In the genomic region with DNA sequence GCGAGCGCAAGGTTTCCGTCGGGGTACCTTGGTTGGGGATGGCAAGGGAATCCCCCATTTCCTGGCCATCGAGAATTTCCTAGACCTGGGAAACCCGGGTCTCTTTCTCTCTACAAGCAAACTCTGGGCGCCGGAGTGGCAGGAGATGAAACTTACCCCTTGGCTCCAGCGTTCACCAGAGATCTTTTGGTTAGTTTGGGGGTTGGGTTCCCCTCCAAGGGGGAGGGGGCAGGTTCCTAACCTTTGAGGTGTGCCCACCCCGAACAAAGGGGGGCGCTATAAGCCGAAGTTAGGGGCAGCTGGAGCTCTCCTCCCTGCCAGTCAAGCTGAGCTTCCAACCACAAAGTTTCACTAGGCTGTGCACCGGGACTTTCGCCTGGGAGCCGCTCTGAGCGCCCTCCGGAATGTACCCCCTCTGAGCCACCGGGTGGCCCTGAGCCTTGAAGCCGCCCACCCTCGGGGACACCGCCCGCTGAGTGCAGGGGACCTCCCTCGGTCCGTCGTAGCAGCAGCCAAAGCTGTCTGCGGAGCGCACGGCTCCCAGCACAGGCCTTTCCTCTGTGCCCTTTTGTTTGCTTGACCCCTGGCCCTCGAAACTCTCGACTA, we compare ENCODE assay signal across 8 mouse cellular contexts. TPM values are rescaled to one million over a fixed set of nuclear protein-coding genes. Genes with fewer than 3 reads are reported as not detected.
A peak's percentile ranks its signal among the peaks of the same experiment; 100 is the strongest.
DNase-seq lines count a peak whose midpoint lies in the region; ATAC-seq and TF ChIP-seq lines count a peak whose summit lies in the region.

No protein-coding gene starts in this region.

- no peak for TF ChIP-seq EP300 in stomach, postnatal 0 days (optimal IDR thresholded peaks at IDR 0.05)

- no peak overlapping the region for H3K9ac ChIP-seq in ES-E14 (ENCODE audit: insufficient read depth, low read depth, low read length, poor library complexity, severe bottlenecking)
- no peak overlapping the region for H3K9ac ChIP-seq in heart, embryonic 15.5 days
- H3K9ac ChIP-seq in midbrain, embryonic 13.5 days (replicated peaks), result peak overlapping the region; percentile 83; the same call in 1 of the 2 replicates
- no peak overlapping the region for H3K9ac ChIP-seq in stomach, postnatal 0 days (ENCODE audit: low read length)

- H3K36me3 ChIP-seq in ES-E14 (ENCODE audit: control insufficient read depth, insufficient read depth, low read length, poor library complexity, severe bottlenecking), result no peaks in the 10 kb centered on the region
- no peaks in the 10 kb centered on the region for H3K36me3 ChIP-seq in heart, embryonic 15.5 days
- no peaks in the 10 kb centered on the region for H3K36me3 ChIP-seq in midbrain, embryonic 13.5 days
- no peaks in the 10 kb centered on the region for H3K36me3 ChIP-seq in stomach, postnatal 0 days (ENCODE audit: control insufficient read depth, insufficient read depth, low read length)

- in situ Hi-C loops in ES-E14 (cut with MboI; ENCODE audit: low sequenced_read_pairs in 2 of 2, unreplicated experiment in 2 of 2), result loop anchor here in 1 of 2 experiments (25.0 kb wide), 1 partner anchor 1711 kb away; the partner anchor contains the start of gene Foxe1

- no peaks in the 10 kb centered on the region for H3K9me3 ChIP-seq in ES-E14 (ENCODE audit: control insufficient read depth, insufficient read depth, low read depth, low read length)
- H3K9me3 ChIP-seq in heart, embryonic 15.5 days (replicated peaks), result no peaks in the 10 kb centered on the region
- no peaks in the 10 kb centered on the region for H3K9me3 ChIP-seq in midbrain, embryonic 13.5 days
- no peaks in the 10 kb centered on the region for H3K9me3 ChIP-seq in stomach, postnatal 0 days (ENCODE audit: control insufficient read depth, low read length)

- H3K4me1 ChIP-seq in ES-E14 (ENCODE audit: control insufficient read depth in 2 of 2, insufficient read depth in 2 of 2, low read length in 2 of 2, poor library complexity in 1 of 2), result 0 out of 4 replicates have a peak, but pooled peaks cover 0 to 1% of the 10 kb centered on the region in 2 experiments
- peaks cover 53% of the 10 kb centered on the region for H3K4me1 ChIP-seq in heart, embryonic 15.5 days (replicated peaks)
- peaks cover 63% of the 10 kb centered on the region for H3K4me1 ChIP-seq in midbrain, embryonic 13.5 days (replicated peaks)
- peaks cover 10% of the 10 kb centered on the region; the same call in 1 of the 2 replicates for H3K4me1 ChIP-seq in stomach, postnatal 0 days (replicated peaks; ENCODE audit: control insufficient read depth, insufficient read depth)

- WGBS in heart, embryonic 15.5 days, result 1% methylated on average over 30 of the region's 30 CpGs
- WGBS in midbrain, embryonic 13.5 days, result under 1% methylated on average over 30 of the region's 30 CpGs
- WGBS in stomach, postnatal 0 days, result 7% methylated on average over 30 of the region's 30 CpGs

- H3K4me3 ChIP-seq in ES-E14 (ENCODE audit: insufficient read depth in 1 of 2, low read depth in 1 of 2, low read length in 2 of 2, poor library complexity in 1 of 2, severe bottlenecking in 1 of 2), result peak overlapping the region; percentile 11 to 45; a peak in 2 of 4 replicates
- H3K4me3 ChIP-seq in heart, embryonic 15.5 days, result peak overlapping the region; percentile 72
- peak overlapping the region; percentile 71 for H3K4me3 ChIP-seq in midbrain, embryonic 13.5 days (replicated peaks)
- peak overlapping the region; percentile 74 for H3K4me3 ChIP-seq in stomach, postnatal 0 days (ENCODE audit: low read depth, low read length)

- TF ChIP-seq CTCF in stomach, postnatal 0 days (IDR thresholded peaks at IDR 0.05; ENCODE audit: low read depth), result peak; percentile 12; the same call in 1 of the 2 replicates

- no peak overlapping the region for H3K27ac ChIP-seq in ES-E14 (ENCODE audit: insufficient read depth, low read depth, low read length, poor library complexity, severe bottlenecking)
- H3K27ac ChIP-seq in heart, embryonic 15.5 days, result no peak overlapping the region
- no peak overlapping the region for H3K27ac ChIP-seq in midbrain, embryonic 13.5 days
- no peak overlapping the region for H3K27ac ChIP-seq in stomach, postnatal 0 days (replicated peaks)

- ATAC-seq in heart, embryonic 15.5 days (replicated peaks; ENCODE audit: insufficient number of reproducible peaks, insufficient read depth, low FRiP score, low read depth), result no peak
- ATAC-seq in midbrain, embryonic 13.5 days, result no peak
- ATAC-seq in stomach, postnatal 0 days (ENCODE audit: low FRiP score, low TSS enrichment), result no peak

- H3K27me3 ChIP-seq in heart, embryonic 15.5 days, result peaks cover 59% of the 10 kb centered on the region
- H3K27me3 ChIP-seq in midbrain, embryonic 13.5 days, result peaks cover 58% of the 10 kb centered on the region
- peaks cover 15% of the 10 kb centered on the region for H3K27me3 ChIP-seq in stomach, postnatal 0 days (ENCODE audit: control insufficient read depth, insufficient read depth, low read length)

- peak; percentile 59 to 68 for DNase-seq in CD8-positive naive resting alpha-beta T cell, adult 2 months (ENCODE audit: low read depth in 2 of 2, low spot score in 2 of 2)
- DNase-seq in ES-E14 (ENCODE audit: low read depth, low spot score), result no peak
- peak; percentile 80 for DNase-seq in embryo, embryonic 10 days (ENCODE audit: low spot score)
- peak; percentile 57 to 59 for DNase-seq in layer of hippocampus, postnatal 36 days
- DNase-seq in stomach, postnatal 0 days (ENCODE audit: low spot score), result peak; percentile 40
- no peak for DNase-seq in frontal cortex, postnatal 25 days (ENCODE audit: low spot score in 2 of 2)

- peak overlapping the region; percentile 99 for H3K4me2 ChIP-seq in heart, embryonic 15.5 days
- H3K4me2 ChIP-seq in midbrain, embryonic 13.5 days (replicated peaks), result peak overlapping the region; percentile 94
- H3K4me2 ChIP-seq in stomach, postnatal 0 days (replicated peaks; ENCODE audit: low read depth), result peak overlapping the region; percentile 99

TF ChIP-seq in ES-E14, 5 proteins besides CTCF, POLR2A, EP300 and RAD21:
- TF ChIP-seq MAFK (IDR thresholded peaks at IDR 0.05; ENCODE audit: insufficient read depth, low read depth, low read length) (no peak), HCFC1 (IDR thresholded peaks at IDR 0.05; ENCODE audit: borderline replicate concordance, insufficient read depth, low read length) (no peak), ZC3H11A (IDR thresholded peaks at IDR 0.05; ENCODE audit: borderline replicate concordance, low read depth, low read length) (no peak), ZNF384 (IDR thresholded peaks at IDR 0.05; ENCODE audit: low read depth, low read length) (no peak), CHD2 (IDR thresholded peaks at IDR 0.05; ENCODE audit: low read depth, low read length) (no peak)

RNA-seq across cellular contexts. Expression of gene Nr4a3, which starts 2.9 kb away (rescaled TPM):
- total RNA-seq in ES-E14 (2012; rRNA removed), result 0.09 TPM in 1 of 2 replicates, not detected in the other
- 0.11 and 0.20 TPM in 2 replicates for polyA plus RNA-seq in heart, embryonic 15.5 days (2015; fragmentation: Nextera tagmentation; extraction: Ambion mirVana)
- total RNA-seq in layer of hippocampus, postnatal 36 days (2021), result 10 to 100 TPM; 61.9 to 74.0 TPM
- 1.4 TPM in 2 replicates for polyA plus RNA-seq in midbrain, embryonic 13.5 days (2015; fragmentation: Nextera tagmentation; extraction: Ambion mirVana)
- polyA plus RNA-seq in stomach, postnatal 0 days (2015; fragmentation: Nextera tagmentation; extraction: Ambion mirVana), result 0.34 and 1.5 TPM in 2 replicates

Comparison
In these comparisons a context has a peak if more than half of its experiments do, and no peak if none do; other contexts are left out.
1. DNase-seq: peak in CD8-positive naive resting alpha-beta T cell, adult 2 months (2 of 2), embryo, embryonic 10 days (single experiment), layer of hippocampus, postnatal 36 days (2 of 2) and stomach, postnatal 0 days (single experiment); none in ES-E14 (single experiment) and frontal cortex, postnatal 25 days (0 of 2).
2. Peak in every context shown above with its lines, with median percentiles within 50 percentile points of each other: H3K4me3 ChIP-seq and H3K4me2 ChIP-seq.